Mouse (Mus musculus): ENCODE results near the gene Ctbp2. TPM values are rescaled to one million over a fixed set of nuclear protein-coding genes. Genes with fewer than 3 reads are reported as not detected.

Ctbp2 gene
- total and polyA plus RNA-seq, 3 experiments = 55.8 to 132 (median 84.5) TPM

DNA sequence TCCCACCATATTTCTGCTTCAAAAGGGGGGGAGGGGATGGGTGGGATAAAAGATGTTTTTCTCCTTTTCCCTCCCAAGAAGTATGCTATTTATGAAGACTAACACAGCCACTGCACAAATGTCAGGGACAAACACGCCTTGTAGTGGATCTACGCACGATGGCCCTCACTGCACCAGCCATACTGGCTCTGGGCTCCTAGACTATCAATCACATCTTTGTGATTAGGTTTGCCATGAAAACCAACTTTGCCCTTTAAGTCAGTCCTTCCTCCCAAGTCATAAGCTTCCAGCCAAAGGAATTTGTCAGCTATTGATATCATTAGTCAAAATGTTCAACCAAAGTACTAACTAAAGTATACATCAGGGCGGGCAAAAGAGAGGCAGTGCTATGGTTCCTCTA lies 96.2 kb downstream of the Ctbp2 start:
- Histone ChIP-seq H3K4me1 (ENCODE audit: insufficient read depth, low read depth, low read length) (peaks cover 23% of the 10 kb centered on the region), H3K9me3 (replicated peaks) (no peaks in the 10 kb centered on the region), H3K36me3 (replicated peaks) (peaks cover 77% of the 10 kb centered on the region), H3K27me3 (ENCODE audit: insufficient read depth, low read length) (no peaks in the 10 kb centered on the region), H3K4me3 (ENCODE audit: low read depth, low read length) (no peak overlapping the region)
- no peak for TF ChIP-seq GATA1 (IDR thresholded peaks at IDR 0.05; ENCODE audit: borderline replicate concordance, low read length)
- TF ChIP-seq TAL1 (conservative IDR thresholded peaks at IDR 0.05; ENCODE audit: low read depth, low read length) = no peak
- no peak for TF ChIP-seq GATA2 (IDR thresholded peaks at IDR 0.05; ENCODE audit: borderline replicate concordance, low read depth, low read length)
- no peak for TF ChIP-seq POLR2AphosphoS5 (IDR thresholded peaks at IDR 0.05; ENCODE audit: insufficient replicate concordance, low read depth, low read length)
- no peak for TF ChIP-seq CTCF (IDR thresholded peaks at IDR 0.05; ENCODE audit: low read depth, low read length)
- no peak for ATAC-seq (ENCODE audit: extremely low read depth, insufficient number of reproducible peaks, low FRiP score, poor library complexity, severe bottlenecking)
- DNase-seq (ENCODE audit: low spot score) = no peak

- no peak for ATAC-seq (ENCODE audit: extremely low read depth, insufficient number of reproducible peaks, low FRiP score, poor library complexity, severe bottlenecking)
- TF ChIP-seq GATA2 (IDR thresholded peaks at IDR 0.05; ENCODE audit: borderline replicate concordance, low read depth, low read length) (no peak), TAL1 (conservative IDR thresholded peaks at IDR 0.05; ENCODE audit: low read depth, low read length) (no peak), POLR2AphosphoS5 (IDR thresholded peaks at IDR 0.05; ENCODE audit: insufficient replicate concordance, low read depth, low read length) (no peak), CTCF (IDR thresholded peaks at IDR 0.05; ENCODE audit: low read depth, low read length) (no peak), GATA1 (IDR thresholded peaks at IDR 0.05; ENCODE audit: borderline replicate concordance, low read length) (no peak)
Measured at GRCm38 (mm10) chr7:133024694-133025093, 99.5 kb downstream of the Ctbp2 start.

DNA sequence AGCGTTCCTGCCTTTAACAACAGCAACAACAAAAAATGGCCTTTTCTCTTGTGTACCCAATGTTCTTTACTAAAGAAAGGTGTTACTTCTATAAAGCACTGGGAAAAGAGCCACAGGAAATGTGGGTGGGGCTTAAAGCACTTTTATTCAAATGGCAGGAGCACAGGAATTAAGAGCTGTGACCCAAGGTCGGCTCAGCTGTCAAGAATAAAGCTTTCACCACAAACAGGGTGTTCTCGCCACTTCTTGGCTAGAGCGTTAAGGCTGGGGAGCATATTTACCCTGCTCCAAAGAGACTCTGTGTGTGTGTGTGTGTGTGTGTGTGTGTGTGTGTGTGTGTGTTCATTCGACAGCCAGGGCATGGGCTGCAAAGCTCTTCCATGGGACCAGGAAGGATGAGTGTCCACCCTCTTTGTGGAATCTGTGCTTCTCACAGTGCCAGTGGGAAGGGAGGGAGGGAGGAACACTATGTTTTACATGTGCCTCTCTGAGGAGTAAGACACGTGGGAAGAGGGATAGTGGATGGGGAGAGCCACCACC lies 104.6 kb downstream of the Ctbp2 start:
- Histone ChIP-seq H3K36me3 (replicated peaks) (peaks cover 84% of the 10 kb centered on the region), H3K9me3 (replicated peaks) (no peaks in the 10 kb centered on the region), H3K4me3 (ENCODE audit: low read depth, low read length) (no peak overlapping the region), H3K27me3 (ENCODE audit: insufficient read depth, low read length) (no peaks in the 10 kb centered on the region), H3K4me1 (ENCODE audit: insufficient read depth, low read depth, low read length) (no peaks in the 10 kb centered on the region)
- no peak for TF ChIP-seq GATA2 (IDR thresholded peaks at IDR 0.05; ENCODE audit: borderline replicate concordance, low read depth, low read length)
- TF ChIP-seq CTCF (IDR thresholded peaks at IDR 0.05; ENCODE audit: low read depth, low read length) = no peak
- no peak for TF ChIP-seq POLR2AphosphoS5 (IDR thresholded peaks at IDR 0.05; ENCODE audit: insufficient replicate concordance, low read depth, low read length)
- no peak for TF ChIP-seq TAL1 (conservative IDR thresholded peaks at IDR 0.05; ENCODE audit: low read depth, low read length)
- TF ChIP-seq GATA1 (IDR thresholded peaks at IDR 0.05; ENCODE audit: borderline replicate concordance, low read length) = no peak
- no peak for DNase-seq (ENCODE audit: low spot score)
- ATAC-seq (ENCODE audit: extremely low read depth, insufficient number of reproducible peaks, low FRiP score, poor library complexity, severe bottlenecking) = no peak

More at GRCm38 (mm10) chr7:133024694-133025093, 99.5 kb downstream of the Ctbp2 start:
- H3K27me3 ChIP-seq (ENCODE audit: insufficient read depth, low read length) = no peaks in the 10 kb centered on the region
- no peaks in the 10 kb centered on the region for H3K9me3 ChIP-seq (replicated peaks)
- H3K4me1 ChIP-seq (ENCODE audit: insufficient read depth, low read depth, low read length) = peaks cover 12% of the 10 kb centered on the region
- no peak for DNase-seq (ENCODE audit: low spot score)
- peaks cover 82% of the 10 kb centered on the region for H3K36me3 ChIP-seq (replicated peaks)
- H3K4me3 ChIP-seq (ENCODE audit: low read depth, low read length) = no peak overlapping the region

DNA sequence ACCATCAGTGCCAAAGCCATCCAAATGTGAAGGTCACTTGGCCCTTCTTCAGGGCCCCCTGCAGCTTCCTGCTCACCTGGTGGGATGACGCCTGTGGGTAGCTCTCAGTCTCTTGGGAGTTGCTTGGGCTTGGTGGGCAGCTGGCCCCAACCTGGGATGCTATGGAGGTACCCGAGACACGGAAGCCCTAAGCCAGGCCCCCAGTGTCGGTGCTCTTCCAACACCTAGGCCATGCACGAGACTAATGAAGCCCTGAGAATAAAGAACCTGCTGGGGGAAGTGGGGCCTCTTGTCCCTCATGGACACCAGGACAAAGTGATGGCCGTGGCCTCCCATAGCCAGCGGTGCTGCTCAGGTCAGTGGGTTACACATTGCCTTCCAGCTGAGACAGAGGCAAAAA lies 105.2 kb downstream of the Ctbp2 start:
- H3K27me3 ChIP-seq (ENCODE audit: insufficient read depth, low read length) = no peaks in the 10 kb centered on the region
- H3K9me3 ChIP-seq (replicated peaks) = no peaks in the 10 kb centered on the region
- no peaks in the 10 kb centered on the region for H3K4me1 ChIP-seq (ENCODE audit: insufficient read depth, low read depth, low read length)
- ATAC-seq (ENCODE audit: extremely low read depth, insufficient number of reproducible peaks, low FRiP score, poor library complexity, severe bottlenecking) = no peak
- no peak for TF ChIP-seq POLR2AphosphoS5 (IDR thresholded peaks at IDR 0.05; ENCODE audit: insufficient replicate concordance, low read depth, low read length)
- no peak for TF ChIP-seq TAL1 (conservative IDR thresholded peaks at IDR 0.05; ENCODE audit: low read depth, low read length)
- no peak for TF ChIP-seq GATA2 (IDR thresholded peaks at IDR 0.05; ENCODE audit: borderline replicate concordance, low read depth, low read length)
- no peak for TF ChIP-seq GATA1 (IDR thresholded peaks at IDR 0.05; ENCODE audit: borderline replicate concordance, low read length)
- TF ChIP-seq CTCF (IDR thresholded peaks at IDR 0.05; ENCODE audit: low read depth, low read length) = no peak
- DNase-seq (ENCODE audit: low spot score) = no peak
- H3K36me3 ChIP-seq (replicated peaks) = peaks cover 86% of the 10 kb centered on the region
- H3K4me3 ChIP-seq (ENCODE audit: low read depth, low read length) = no peak overlapping the region

DNA sequence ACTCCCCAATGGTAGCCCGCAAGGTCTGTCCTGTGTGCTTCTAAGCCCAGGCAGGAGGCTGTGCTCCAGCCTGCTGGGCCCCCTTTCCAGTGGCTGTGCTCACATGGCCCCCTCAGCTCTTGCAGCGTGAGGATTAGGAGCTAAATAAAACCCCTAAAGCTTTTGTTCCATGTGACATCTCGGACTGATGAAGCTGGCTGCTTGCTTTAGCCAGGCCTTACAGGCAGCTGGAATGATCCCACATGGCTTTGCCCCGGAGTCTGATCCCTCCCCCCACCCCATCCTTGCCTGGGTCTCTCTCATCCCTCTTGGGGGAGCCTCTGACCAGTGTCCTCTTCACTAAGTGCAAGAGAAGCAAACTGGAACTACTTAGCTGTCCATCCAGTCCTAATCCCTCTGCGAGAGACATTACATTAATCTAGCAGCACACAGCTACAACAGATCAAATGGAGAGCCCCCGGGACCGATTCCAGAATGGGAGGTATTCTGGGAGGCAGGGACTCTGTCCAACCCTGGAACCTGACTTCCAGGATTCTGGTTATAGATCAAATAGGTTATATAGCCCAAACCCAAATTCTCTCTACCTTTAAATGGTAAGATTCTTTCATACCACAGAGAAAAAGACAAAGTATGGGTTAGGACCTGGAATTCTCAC lies 108.6 kb downstream of the Ctbp2 start:
- DNase-seq (ENCODE audit: low spot score) (no peak), ATAC-seq (ENCODE audit: extremely low read depth, insufficient number of reproducible peaks, low FRiP score, poor library complexity, severe bottlenecking) (no peak)
- no peaks in the 10 kb centered on the region for H3K27me3 ChIP-seq (ENCODE audit: insufficient read depth, low read length)
- H3K4me1 ChIP-seq (ENCODE audit: insufficient read depth, low read depth, low read length) = no peaks in the 10 kb centered on the region
- no peaks in the 10 kb centered on the region for H3K9me3 ChIP-seq (replicated peaks)
- peaks cover 85% of the 10 kb centered on the region for H3K36me3 ChIP-seq (replicated peaks)
- no peak overlapping the region for H3K4me3 ChIP-seq (ENCODE audit: low read depth, low read length)
- TF ChIP-seq GATA1 (IDR thresholded peaks at IDR 0.05; ENCODE audit: borderline replicate concordance, low read length) = no peak
- no peak for TF ChIP-seq GATA2 (IDR thresholded peaks at IDR 0.05; ENCODE audit: borderline replicate concordance, low read depth, low read length)
- TF ChIP-seq TAL1 (conservative IDR thresholded peaks at IDR 0.05; ENCODE audit: low read depth, low read length) = no peak
- no peak for TF ChIP-seq POLR2AphosphoS5 (IDR thresholded peaks at IDR 0.05; ENCODE audit: insufficient replicate concordance, low read depth, low read length)
- TF ChIP-seq CTCF (IDR thresholded peaks at IDR 0.05; ENCODE audit: low read depth, low read length) = no peak

DNA sequence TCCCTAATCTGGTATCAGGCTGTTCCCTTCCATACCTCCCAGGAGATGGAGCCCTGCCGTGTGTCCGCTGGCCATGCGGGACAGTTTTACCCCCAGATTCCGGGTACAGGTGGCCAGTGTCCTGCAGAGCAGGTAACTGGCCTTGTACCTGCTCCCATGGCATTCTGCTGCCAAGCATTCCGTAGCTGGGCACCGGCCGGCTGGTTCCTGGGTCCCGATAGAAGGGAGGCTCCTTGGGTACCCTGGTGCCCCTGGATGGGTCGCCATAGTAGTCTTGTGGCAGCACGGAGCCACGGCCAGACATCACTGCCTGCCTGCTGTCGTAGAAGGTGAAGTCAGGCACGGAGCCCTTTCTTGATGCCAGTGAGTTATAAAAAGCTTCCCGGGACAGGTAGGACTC lies 109.5 kb downstream of the Ctbp2 start:
- TF ChIP-seq POLR2AphosphoS5 (IDR thresholded peaks at IDR 0.05; ENCODE audit: insufficient replicate concordance, low read depth, low read length) (no peak), GATA1 (IDR thresholded peaks at IDR 0.05; ENCODE audit: borderline replicate concordance, low read length) (no peak), CTCF (IDR thresholded peaks at IDR 0.05; ENCODE audit: low read depth, low read length) (no peak), TAL1 (conservative IDR thresholded peaks at IDR 0.05; ENCODE audit: low read depth, low read length) (no peak), GATA2 (IDR thresholded peaks at IDR 0.05; ENCODE audit: borderline replicate concordance, low read depth, low read length) (no peak)
- Histone ChIP-seq H3K36me3 (replicated peaks) (peaks cover 85% of the 10 kb centered on the region), H3K4me3 (ENCODE audit: low read depth, low read length) (no peak overlapping the region), H3K4me1 (ENCODE audit: insufficient read depth, low read depth, low read length) (no peaks in the 10 kb centered on the region), H3K27me3 (ENCODE audit: insufficient read depth, low read length) (no peaks in the 10 kb centered on the region), H3K9me3 (replicated peaks) (no peaks in the 10 kb centered on the region)
- no peak for DNase-seq (ENCODE audit: low spot score)
- ATAC-seq (ENCODE audit: extremely low read depth, insufficient number of reproducible peaks, low FRiP score, poor library complexity, severe bottlenecking) = no peak

Measured in G1E (cell line).